ENCODE assay signal across 8 mouse cellular contexts in genomic region chr16:55894536-55894892, GRCm38 (mm10). TPM values are rescaled to one million over a fixed set of nuclear protein-coding genes. Genes with fewer than 3 reads are reported as not detected.
DNase-seq lines count a peak whose midpoint lies in the region; ATAC-seq and TF ChIP-seq lines count a peak whose summit lies in the region.

No protein-coding gene starts in this region.

- H3K79me3 ChIP-seq in C2C12 (ENCODE audit: low read depth), result peaks cover 3% of the 10 kb centered on the region

- H3K9ac ChIP-seq in hindbrain, embryonic 16.5 days (ENCODE audit: low read depth, low read length), result peak overlapping the region; percentile 91
- peak overlapping the region; percentile 73 for H3K9ac ChIP-seq in neural tube, embryonic 15.5 days (replicated peaks)

- peaks cover 3% of the 10 kb centered on the region for H3K36me3 ChIP-seq in C2C12 (ENCODE audit: control insufficient read depth, insufficient read depth)
- H3K36me3 ChIP-seq in hindbrain, embryonic 16.5 days (ENCODE audit: control insufficient read depth, insufficient read depth, low read length), result peaks cover 4% of the 10 kb centered on the region; the same call in 1 of the 2 replicates
- 0 out of 2 replicates have a peak, but pooled peaks cover 2% of the 10 kb centered on the region for H3K36me3 ChIP-seq in neural tube, embryonic 15.5 days

- no peak for TF ChIP-seq CTCF in C2C12 (IDR thresholded peaks at IDR 0.05; ENCODE audit: control insufficient read depth, insufficient read depth, insufficient read length)
- no peak for TF ChIP-seq CTCF in lung, adult 2 months (IDR thresholded peaks at IDR 0.05; ENCODE audit: insufficient read depth, low read length)

- H3K9me3 ChIP-seq in hindbrain, embryonic 16.5 days (ENCODE audit: control insufficient read depth, low read length), result no peaks in the 10 kb centered on the region
- no peaks in the 10 kb centered on the region for H3K9me3 ChIP-seq in neural tube, embryonic 15.5 days (replicated peaks)

- peak; percentile 25 for ATAC-seq in frontal cortex, adult (ENCODE audit: low TSS enrichment)
- ATAC-seq in hindbrain, embryonic 16.5 days, result no peak
- ATAC-seq in neural tube, embryonic 15.5 days (ENCODE audit: low FRiP score), result no peak; the same call in none of the 2 replicates

- no peaks in the 10 kb centered on the region for H3K27me3 ChIP-seq in C2C12 (ENCODE audit: control insufficient read depth, insufficient read depth, insufficient read length)
- no peaks in the 10 kb centered on the region for H3K27me3 ChIP-seq in hindbrain, embryonic 16.5 days (replicated peaks; ENCODE audit: control insufficient read depth, insufficient read depth, low read length)
- no peaks in the 10 kb centered on the region for H3K27me3 ChIP-seq in neural tube, embryonic 15.5 days (replicated peaks)

- peak overlapping the region; percentile 59 for H3ac ChIP-seq in C2C12 (ENCODE audit: control insufficient read depth, insufficient read length, low read depth)

- H3K79me2 ChIP-seq in C2C12 (ENCODE audit: control insufficient read depth, insufficient read depth), result peaks cover 26% of the 10 kb centered on the region

- peak overlapping the region; percentile 91 for H3K27ac ChIP-seq in hindbrain, embryonic 16.5 days (ENCODE audit: low read depth, low read length)
- peak overlapping the region; percentile 83 for H3K27ac ChIP-seq in neural tube, embryonic 15.5 days (replicated peaks)

- no peak for TF ChIP-seq POLR2A in lung, adult 2 months (IDR thresholded peaks at IDR 0.05; ENCODE audit: borderline replicate concordance, extremely low read depth, low read depth, low read length)

- peak overlapping the region; percentile 56 for H3K4me3 ChIP-seq in C2C12 (ENCODE audit: insufficient read depth, poor library complexity, severe bottlenecking)
- peak overlapping the region; percentile 88 for H3K4me3 ChIP-seq in hindbrain, embryonic 16.5 days (ENCODE audit: low read length)
- peak overlapping the region; percentile 80 for H3K4me3 ChIP-seq in lung, adult 2 months (replicated peaks; ENCODE audit: extremely low read depth, low read depth, low read length)
- peak overlapping the region; percentile 66 for H3K4me3 ChIP-seq in neural tube, embryonic 15.5 days (replicated peaks)

- WGBS in hindbrain, embryonic 16.5 days, result 2% methylated on average over 4 of the region's 4 CpGs
- WGBS in lung, adult 2 months, result 0% methylated on average over 4 of the region's 4 CpGs
- WGBS in neural tube, embryonic 15.5 days, result 0% methylated on average over 4 of the region's 4 CpGs

- peak overlapping the region; percentile 77 for H3K4me2 ChIP-seq in hindbrain, embryonic 16.5 days (ENCODE audit: low read length)
- peak overlapping the region; percentile 81 for H3K4me2 ChIP-seq in neural tube, embryonic 15.5 days

- H3K4me1 ChIP-seq in hindbrain, embryonic 16.5 days (ENCODE audit: control insufficient read depth, insufficient read depth, low read depth, low read length), result peaks cover 13% of the 10 kb centered on the region
- peaks cover 6% of the 10 kb centered on the region; the same call in 1 of the 2 replicates for H3K4me1 ChIP-seq in lung, adult 2 months (ENCODE audit: control insufficient read depth, insufficient read depth, low read length)
- H3K4me1 ChIP-seq in neural tube, embryonic 15.5 days, result peaks cover 21% of the 10 kb centered on the region

- DNase-seq in frontal cortex, postnatal 25 days (ENCODE audit: low spot score in 2 of 2), result no peak
- DNase-seq in c-Kit-positive CD71-positive TER-119-positive erythroid progenitor cells, embryonic 14.5 days (ENCODE audit: low spot score), result peak; percentile 46
- no peak for DNase-seq in lung, adult 2 months
- no peak for DNase-seq in frontal cortex, postnatal 10 days (ENCODE audit: low spot score in 2 of 2)

TF ChIP-seq in C2C12, 6 proteins besides CTCF, POLR2A, EP300 and RAD21:
- no peak for TF ChIP-seq USF1 (IDR thresholded peaks at IDR 0.05; ENCODE audit: low read depth)
- TF ChIP-seq FOSL1 (IDR thresholded peaks at IDR 0.05; ENCODE audit: insufficient read depth, low read length, poor library complexity, severe bottlenecking), result no peak
- TF ChIP-seq MYOG (IDR thresholded peaks at IDR 0.05; ENCODE audit: control insufficient read depth, extremely low read depth, insufficient read length), result no peak
- no peak for TF ChIP-seq MYOD1 (IDR thresholded peaks at IDR 0.05; ENCODE audit: control insufficient read depth, insufficient read length, low read depth)
- no peak for TF ChIP-seq CEBPB (IDR thresholded peaks at IDR 0.05; ENCODE audit: low read depth)
- TF ChIP-seq MAX (IDR thresholded peaks at IDR 0.05), result no peak

RNA-seq across cellular contexts. Expression of gene Nxpe3, which starts 0.6 kb away (rescaled TPM):
- polyA plus RNA-seq in C2C12 (2012; fragmentation: generic; extraction: Trizol), result 1.3 TPM
- 1.5 and 1.6 TPM in 2 replicates for polyA plus RNA-seq in hindbrain, embryonic 16.5 days (2015; fragmentation: Nextera tagmentation; extraction: Ambion mirVana)
- 1.8 and 2.9 TPM in 2 replicates for polyA plus RNA-seq in lung, adult 2 months (2012; rRNA removed)
- 1.4 and 1.7 TPM in 2 replicates for polyA plus RNA-seq in neural tube, embryonic 15.5 days (2015; fragmentation: Nextera tagmentation; extraction: Ambion mirVana)

RNA-seq across cellular contexts. Expression of gene Cep97, which starts 40.1 kb away (rescaled TPM):
- polyA plus RNA-seq in C2C12 (2012; fragmentation: generic; extraction: Trizol), result 4.7 TPM
- polyA plus RNA-seq in hindbrain, embryonic 16.5 days (2015; fragmentation: Nextera tagmentation; extraction: Ambion mirVana), result 9.5 and 11.6 TPM in 2 replicates
- polyA plus RNA-seq in lung, adult 2 months (2012; rRNA removed), result 0.55 and 1.6 TPM in 2 replicates
- 11.0 and 12.3 TPM in 2 replicates for polyA plus RNA-seq in neural tube, embryonic 15.5 days (2015; fragmentation: Nextera tagmentation; extraction: Ambion mirVana)

RNA-seq across cellular contexts. Expression of gene Nfkbiz, which starts 55.8 kb away (rescaled TPM):
- 3.4 TPM for polyA plus RNA-seq in C2C12 (2012; fragmentation: generic; extraction: Trizol)
- polyA plus RNA-seq in hindbrain, embryonic 16.5 days (2015; fragmentation: Nextera tagmentation; extraction: Ambion mirVana), result 1.6 and 1.8 TPM in 2 replicates
- 13.4 and 15.3 TPM in 2 replicates for polyA plus RNA-seq in lung, adult 2 months (2012; rRNA removed)
- polyA plus RNA-seq in neural tube, embryonic 15.5 days (2015; fragmentation: Nextera tagmentation; extraction: Ambion mirVana), result 2.0 and 3.3 TPM in 2 replicates
